Mouse (Mus musculus): Measurements from ENCODE around the gene P4hb. TPM values are rescaled to one million over a fixed set of nuclear protein-coding genes. Genes with fewer than 3 reads are reported as not detected.
A peak's percentile ranks its signal among the peaks of the same experiment; 100 is the strongest.
"Not testable (repeated sequence)": the region's sequence is repeated elsewhere in the genome, so short reads cannot be mapped to it uniquely, and the experiment has no call there.

P4hb gene
- polyA plus RNA-seq, 1 experiment from 2014 or later, result 640 TPM

GRCm38 (mm10) chr11:120571754-120572416 lies 1.2 kb downstream of the P4hb start:
- Histone ChIP-seq H3K4me1 (ENCODE audit: control insufficient read depth, insufficient read depth, low read length) (0 out of 2 replicates have a peak, but pooled peaks cover 4% of the 10 kb centered on the region), H3K27me3 (ENCODE audit: control insufficient read depth, insufficient read depth, low read length) (no peaks in the 10 kb centered on the region), H3K36me3 (ENCODE audit: control insufficient read depth, insufficient read depth, low read length) (peaks cover 37% of the 10 kb centered on the region), H3K9ac (ENCODE audit: low read length) (peak overlapping the region; percentile 94), H3K4me2 (ENCODE audit: low read depth, severe bottlenecking) (peak overlapping the region; percentile 81), H3K9me3 (ENCODE audit: control insufficient read depth, low read length) (no peaks in the 10 kb centered on the region), H3K4me3 (ENCODE audit: low read depth, low read length) (peak overlapping the region; percentile 97), H3K27ac (replicated peaks; ENCODE audit: low read depth, low read length) (peak overlapping the region; percentile 85; the same call in 1 of the 2 replicates)
- ATAC-seq (ENCODE audit: insufficient number of reproducible peaks, low FRiP score, low TSS enrichment, low read depth) (no peak), DNase-seq (ENCODE audit: low spot score) (no peak)
- 12% methylated on average over 11 of the region's 11 CpGs for WGBS

GRCm38 (mm10) chr11:120571122-120571521 lies 1.9 kb downstream of the P4hb start:
- no peak for ATAC-seq (ENCODE audit: insufficient number of reproducible peaks, low FRiP score, low TSS enrichment, low read depth)
- 75% methylated on average over 3 of the region's 3 CpGs for WGBS
- no peak for DNase-seq (ENCODE audit: low spot score)
- Histone ChIP-seq H3K36me3 (ENCODE audit: control insufficient read depth, insufficient read depth, low read length) (peaks cover 43% of the 10 kb centered on the region), H3K27me3 (ENCODE audit: control insufficient read depth, insufficient read depth, low read length) (no peaks in the 10 kb centered on the region), H3K4me3 (ENCODE audit: low read depth, low read length) (peak overlapping the region; percentile 97), H3K9ac (ENCODE audit: low read length) (peak overlapping the region; percentile 94; the same call in 1 of the 2 replicates), H3K27ac (replicated peaks; ENCODE audit: low read depth, low read length) (no peak overlapping the region), H3K4me1 (ENCODE audit: control insufficient read depth, insufficient read depth, low read length) (0 out of 2 replicates have a peak, but pooled peaks cover 4% of the 10 kb centered on the region), H3K9me3 (ENCODE audit: control insufficient read depth, low read length) (no peaks in the 10 kb centered on the region), H3K4me2 (ENCODE audit: low read depth, severe bottlenecking) (peak overlapping the region; percentile 81)

GRCm38 (mm10) chr11:120568324-120568723 lies 4.7 kb downstream of the P4hb start:
- no peak overlapping the region for H3K4me3 ChIP-seq (ENCODE audit: low read depth, low read length)
- H3K4me2 ChIP-seq (ENCODE audit: low read depth, severe bottlenecking), result no peak overlapping the region
- no peak overlapping the region for H3K9ac ChIP-seq (ENCODE audit: low read length)
- H3K27me3 ChIP-seq (ENCODE audit: control insufficient read depth, insufficient read depth, low read length), result no peaks in the 10 kb centered on the region
- no peak for DNase-seq (ENCODE audit: low spot score)
- peaks cover 63% of the 10 kb centered on the region for H3K36me3 ChIP-seq (ENCODE audit: control insufficient read depth, insufficient read depth, low read length)
- ATAC-seq (ENCODE audit: insufficient number of reproducible peaks, low FRiP score, low TSS enrichment, low read depth), result no peak
- WGBS, result 92% methylated on average over 6 of the region's 6 CpGs
- H3K9me3 ChIP-seq (ENCODE audit: control insufficient read depth, low read length), result no peaks in the 10 kb centered on the region
- no peak overlapping the region for H3K27ac ChIP-seq (replicated peaks; ENCODE audit: low read depth, low read length)
- H3K4me1 ChIP-seq (ENCODE audit: control insufficient read depth, insufficient read depth, low read length), result 0 out of 2 replicates have a peak, but pooled peaks cover 4% of the 10 kb centered on the region

- Histone ChIP-seq H3K4me1 (ENCODE audit: control insufficient read depth, insufficient read depth, low read length) (no peaks in the 10 kb centered on the region), H3K9ac (ENCODE audit: low read length) (no peak overlapping the region), H3K36me3 (ENCODE audit: control insufficient read depth, insufficient read depth, low read length) (peaks cover 80% of the 10 kb centered on the region), H3K4me2 (ENCODE audit: low read depth, severe bottlenecking) (no peak overlapping the region), H3K27ac (replicated peaks; ENCODE audit: low read depth, low read length) (no peak overlapping the region), H3K4me3 (ENCODE audit: low read depth, low read length) (no peak overlapping the region), H3K9me3 (ENCODE audit: control insufficient read depth, low read length) (no peaks in the 10 kb centered on the region), H3K27me3 (ENCODE audit: control insufficient read depth, insufficient read depth, low read length) (no peaks in the 10 kb centered on the region)
- no peak for DNase-seq (ENCODE audit: low spot score)
- WGBS, result 87% methylated on average over 9 of the region's 9 CpGs
- no peak for ATAC-seq (ENCODE audit: insufficient number of reproducible peaks, low FRiP score, low TSS enrichment, low read depth)
Observed at GRCm38 (mm10) chr11:120565114-120565513, 7.9 kb downstream of the P4hb start.

GRCm38 (mm10) chr11:120562949-120563348 lies 10.1 kb downstream of the P4hb start:
- Histone ChIP-seq H3K27me3 (ENCODE audit: control insufficient read depth, insufficient read depth, low read length) (no peaks in the 10 kb centered on the region), H3K27ac (replicated peaks; ENCODE audit: low read depth, low read length) (no peak overlapping the region), H3K4me3 (ENCODE audit: low read depth, low read length) (no peak overlapping the region), H3K36me3 (ENCODE audit: control insufficient read depth, insufficient read depth, low read length) (peaks cover 75% of the 10 kb centered on the region), H3K9ac (ENCODE audit: low read length) (no peak overlapping the region), H3K4me2 (ENCODE audit: low read depth, severe bottlenecking) (no peak overlapping the region), H3K9me3 (ENCODE audit: control insufficient read depth, low read length) (no peaks in the 10 kb centered on the region), H3K4me1 (ENCODE audit: control insufficient read depth, insufficient read depth, low read length) (no peaks in the 10 kb centered on the region)
- ATAC-seq (ENCODE audit: insufficient number of reproducible peaks, low FRiP score, low TSS enrichment, low read depth) (no peak), DNase-seq (ENCODE audit: low spot score) (no peak)
- 96% methylated on average over 13 of the region's 13 CpGs for WGBS

- H3K9me3 ChIP-seq (ENCODE audit: control insufficient read depth, low read length), result no peaks in the 10 kb centered on the region
- no peaks in the 10 kb centered on the region for H3K27me3 ChIP-seq (ENCODE audit: control insufficient read depth, insufficient read depth, low read length)
- ATAC-seq (ENCODE audit: insufficient number of reproducible peaks, low FRiP score, low TSS enrichment, low read depth) (no peak), DNase-seq (ENCODE audit: low spot score) (no peak)
- H3K36me3 ChIP-seq (ENCODE audit: control insufficient read depth, insufficient read depth, low read length), result peaks cover 58% of the 10 kb centered on the region
- H3K4me3 ChIP-seq (ENCODE audit: low read depth, low read length), result no peak overlapping the region
- H3K27ac ChIP-seq (replicated peaks; ENCODE audit: low read depth, low read length), result no peak overlapping the region
- WGBS, result 94% methylated on average over 13 of the region's 13 CpGs
- no peaks in the 10 kb centered on the region for H3K4me1 ChIP-seq (ENCODE audit: control insufficient read depth, insufficient read depth, low read length)
- no peak overlapping the region for H3K9ac ChIP-seq (ENCODE audit: low read length)
- no peak overlapping the region for H3K4me2 ChIP-seq (ENCODE audit: low read depth, severe bottlenecking)
Observed at GRCm38 (mm10) chr11:120560952-120561728, 11.9 kb downstream of the P4hb start.

- H3K27me3 ChIP-seq (ENCODE audit: control insufficient read depth, insufficient read depth, low read length); H3K9me3 ChIP-seq (ENCODE audit: control insufficient read depth, low read length); DNase-seq (ENCODE audit: low spot score); H3K4me2 ChIP-seq (ENCODE audit: low read depth, severe bottlenecking); H3K27ac ChIP-seq (replicated peaks; ENCODE audit: low read depth, low read length); ATAC-seq (ENCODE audit: insufficient number of reproducible peaks, low FRiP score, low TSS enrichment, low read depth); H3K4me3 ChIP-seq (ENCODE audit: low read depth, low read length); H3K9ac ChIP-seq (ENCODE audit: low read length); H3K4me1 ChIP-seq (ENCODE audit: control insufficient read depth, insufficient read depth, low read length): not testable (repeated sequence)
- H3K36me3 ChIP-seq (ENCODE audit: control insufficient read depth, insufficient read depth, low read length), result peaks cover 42% of the 10 kb centered on the region
- 87% methylated on average over 6 of the region's 6 CpGs for WGBS
Observed at GRCm38 (mm10) chr11:120558843-120559242, 14.2 kb downstream of the P4hb start.

GRCm38 (mm10) chr11:120555260-120555659 lies 17.8 kb downstream of the P4hb start:
- Histone ChIP-seq H3K4me1 (ENCODE audit: control insufficient read depth, insufficient read depth, low read length) (0 out of 2 replicates have a peak, but pooled peaks cover under 1% of the 10 kb centered on the region), H3K4me2 (ENCODE audit: low read depth, severe bottlenecking) (no peak overlapping the region), H3K27me3 (ENCODE audit: control insufficient read depth, insufficient read depth, low read length) (no peaks in the 10 kb centered on the region), H3K9ac (ENCODE audit: low read length) (no peak overlapping the region), H3K4me3 (ENCODE audit: low read depth, low read length) (no peak overlapping the region), H3K27ac (replicated peaks; ENCODE audit: low read depth, low read length) (no peak overlapping the region), H3K9me3 (ENCODE audit: control insufficient read depth, low read length) (no peaks in the 10 kb centered on the region), H3K36me3 (ENCODE audit: control insufficient read depth, insufficient read depth, low read length) (peaks cover 9% of the 10 kb centered on the region; the same call in 1 of the 2 replicates)
- WGBS, result 79% methylated on average over 2 of the region's 2 CpGs
- DNase-seq (ENCODE audit: low spot score), result no peak
- no peak for ATAC-seq (ENCODE audit: insufficient number of reproducible peaks, low FRiP score, low TSS enrichment, low read depth)

Measured in limb, embryonic 11.5 days (tissue).